In the genomic region with DNA sequence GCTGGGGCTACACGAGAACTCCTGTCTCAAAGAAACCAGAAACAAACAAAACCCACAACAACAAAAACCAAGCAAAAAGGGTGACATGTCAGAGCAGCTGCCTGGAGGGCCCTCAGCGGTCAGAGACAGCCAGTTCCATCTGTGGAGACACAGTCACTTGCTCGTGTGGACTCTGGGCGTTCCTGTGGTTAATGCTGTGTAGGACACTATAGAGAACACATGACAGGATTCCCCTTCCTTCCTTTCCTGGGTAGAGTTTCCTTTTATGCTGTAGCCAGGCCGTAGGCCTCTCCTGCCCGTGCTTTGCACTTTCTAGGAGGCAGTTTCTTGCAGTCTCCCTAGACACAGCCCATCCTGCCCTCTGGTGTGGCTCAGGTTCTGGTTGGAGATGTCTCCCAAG, we compare ENCODE assay signal across 11 mouse cellular contexts.
"Had no signal": no experiment of that assay in that cellular context is flagged by ENCODE, and none has a peak within 500 bp of the region (broad histone marks: within the 10 kb centered on the region; RNA-seq: fewer than 3 reads in every experiment).

No protein-coding gene starts in this region.

- H3K4me2 ChIP-seq: kidney, embryonic 15.5 days; limb, embryonic 12.5 days; lung, embryonic 15.5 days; midbrain, embryonic 15.5 days had no signal

- H3K4me3 ChIP-seq: kidney, embryonic 15.5 days; limb, embryonic 12.5 days; lung, embryonic 15.5 days; midbrain, embryonic 10.5 days; midbrain, embryonic 15.5 days had no signal

- H3K27ac ChIP-seq: kidney, embryonic 15.5 days; limb, embryonic 12.5 days; lung, embryonic 15.5 days; midbrain, embryonic 10.5 days; midbrain, embryonic 15.5 days had no signal

- DNase-seq: kidney, adult 2 months; kidney, postnatal 14 days; lung, postnatal 14 days; right cerebral cortex, postnatal 14 days; thymus, postnatal 36 days had no signal

- H3K9me3 ChIP-seq: kidney, embryonic 15.5 days; limb, embryonic 12.5 days; lung, embryonic 15.5 days; midbrain, embryonic 10.5 days; midbrain, embryonic 15.5 days had no signal

- H3K27me3 ChIP-seq: kidney, embryonic 15.5 days; limb, embryonic 12.5 days; lung, embryonic 15.5 days; midbrain, embryonic 15.5 days had no signal

- H3K9ac ChIP-seq: kidney, embryonic 15.5 days; limb, embryonic 12.5 days; lung, embryonic 15.5 days; midbrain, embryonic 15.5 days had no signal

- ATAC-seq: intestine, embryonic 16.5 days; midbrain, embryonic 15.5 days had no signal

- H3K4me1 ChIP-seq: kidney, embryonic 15.5 days; limb, embryonic 12.5 days; lung, embryonic 15.5 days; midbrain, embryonic 10.5 days; midbrain, embryonic 15.5 days had no signal
